Mouse (Mus musculus): Measurements from ENCODE around the gene Itga10. TPM values are rescaled to one million over a fixed set of nuclear protein-coding genes. Genes with fewer than 3 reads are reported as not detected.
"Not testable (repeated sequence)": the region's sequence is repeated elsewhere in the genome, so short reads cannot be mapped to it uniquely, and the experiment has no call there.

Itga10 gene
- 1 to 10 TPM in 1 of 2 experiments, under 1 TPM in 1; 0.84 to 1.2 TPM for total RNA-seq (2021)
- long read RNA-seq, experiment 1, partial matches to known transcripts: 0 of 1 reads
- long read RNA-seq, experiment 1, other reads (novel, unspliced or antisense): 1 of 1 reads
- long read RNA-seq, experiment 2, partial matches to known transcripts: 0 of 3 reads
- long read RNA-seq, experiment 2, other reads (novel, unspliced or antisense): 3 of 3 reads

- intact Hi-C loops (cut with DNase I): no loop called here
- DNase-seq: peak; percentile 28 to 44
Observed at GRCm38 (mm10) chr3:96645018-96645649, at the start of gene Itga10. Itga10 (plus strand) TSS chr3:96645584.

GRCm38 (mm10) chr3:96595661-96596060 is 49.7 kb upstream of the Itga10 start:
- intact Hi-C loops (cut with DNase I): loop anchor here (5.0 kb wide), 1 partner anchor 42 kb away; the partner anchor contains the start of genes Gm42957 and Pex11b
- DNase-seq: no peak

GRCm38 (mm10) chr3:96596228-96596707 is 49.1 kb upstream of the Itga10 start, which contains the start of gene Ankrd34a:
Ankrd34a (plus strand) TSS chr3:96596636.
- DNase-seq: peak in 1 of 2 experiments; percentile 43
- intact Hi-C loops (cut with DNase I): loop anchor here (5.0 kb wide), 1 partner anchor 41 kb away; the partner anchor contains the start of genes Gm42957 and Pex11b

GRCm38 (mm10) chr3:96596855-96597254 is 48.5 kb upstream of the Itga10 start:
- intact Hi-C loops (cut with DNase I): loop anchor here (5.0 kb wide), 1 partner anchor 40 kb away; the partner anchor contains the start of genes Gm42957 and Pex11b
- DNase-seq: no peak

- intact Hi-C loops (cut with DNase I): loop anchor here (5.0 kb wide), 1 partner anchor 40 kb away; the partner anchor contains the start of genes Gm42957 and Pex11b
- no peak for DNase-seq
Observed at GRCm38 (mm10) chr3:96597435-96597891, 47.9 kb upstream of the Itga10 start.

- peak; percentile 64 to 66 for DNase-seq
- intact Hi-C loops (cut with DNase I): loop anchor here (5.0 kb wide), 1 partner anchor 39 kb away; the partner anchor contains the start of genes Gm42957 and Pex11b
Observed at GRCm38 (mm10) chr3:96598156-96599068, 47.0 kb upstream of the Itga10 start.

GRCm38 (mm10) chr3:96599069-96599393 is 46.4 kb upstream of the Itga10 start:
- no peak for DNase-seq
- intact Hi-C loops (cut with DNase I): loop anchor here (5.0 kb wide), 1 partner anchor 38 kb away; the partner anchor contains the start of genes Gm42957 and Pex11b

GRCm38 (mm10) chr3:96599411-96599810 is 46.0 kb upstream of the Itga10 start:
- intact Hi-C loops (cut with DNase I): loop anchor here (5.0 kb wide), 1 partner anchor 38 kb away; the partner anchor contains the start of genes Gm42957 and Pex11b

GRCm38 (mm10) chr3:96600639-96601250 is 44.6 kb upstream of the Itga10 start, which contains the start of gene Lix1l:
Lix1l (plus strand) TSS chr3:96601149.
- DNase-seq: peak; percentile 90 to 93
- intact Hi-C loops (cut with DNase I): no loop called here

More at GRCm38 (mm10) chr3:96599411-96599810, 46.0 kb upstream of the Itga10 start:
- DNase-seq: no peak

- intact Hi-C loops (cut with DNase I): no loop called here
- peak; percentile 54 to 69 for DNase-seq
Observed at GRCm38 (mm10) chr3:96601251-96601787, 44.1 kb upstream of the Itga10 start.

GRCm38 (mm10) chr3:96601941-96602703 is 43.3 kb upstream of the Itga10 start:
- no peak for DNase-seq
- intact Hi-C loops (cut with DNase I): no loop called here

- DNase-seq: no peak
- intact Hi-C loops (cut with DNase I): no loop called here
Observed at GRCm38 (mm10) chr3:96602704-96603084, 42.7 kb upstream of the Itga10 start.

- intact Hi-C loops (cut with DNase I): no loop called here
- no peak for DNase-seq
Observed at GRCm38 (mm10) chr3:96603311-96603710, 42.1 kb upstream of the Itga10 start.

- DNase-seq; intact Hi-C loops (cut with DNase I): not testable (repeated sequence)
Observed at GRCm38 (mm10) chr3:96606007-96606406, 39.4 kb upstream of the Itga10 start.

GRCm38 (mm10) chr3:96606618-96607017 is 38.8 kb upstream of the Itga10 start:
- DNase-seq: no peak
- intact Hi-C loops (cut with DNase I): no loop called here

GRCm38 (mm10) chr3:96617941-96618340 is 27.4 kb upstream of the Itga10 start:
- intact Hi-C loops (cut with DNase I): no loop called here
- DNase-seq: no peak

GRCm38 (mm10) chr3:96623201-96623600 is 22.2 kb upstream of the Itga10 start:
- DNase-seq: no peak
- intact Hi-C loops (cut with DNase I): no loop called here

GRCm38 (mm10) chr3:96629729-96630600 is 15.4 kb upstream of the Itga10 start, which contains the start of gene Rbm8a:
Rbm8a (plus strand) TSS chr3:96629933.
- intact Hi-C loops (cut with DNase I): no loop called here
- DNase-seq: peak; percentile 93 to 95
